Mouse (Mus musculus) heart, embryonic 11.5 days (tissue): ENCODE data around the gene Gpx2. TPM values are rescaled to one million over a fixed set of nuclear protein-coding genes. Genes with fewer than 3 reads are reported as not detected.

Experiments used
- ATAC-seq: fragments of 200-750 bp; cut with Nextera tagmentation; replicated peaks from 2 replicates; pipeline ENCODE4 v1.8.0; 2017; ENCODE audit warnings: moderate library complexity; ENCODE audit not compliant: insufficient number of reproducible peaks, low FRiP score, low TSS enrichment
- H3K27ac ChIP-seq: fragments of 300-500 bp; sonication (generic); 2 replicates; pipeline ENCODE4 v1.5.1; 2014; ENCODE audit warnings: mild to moderate bottlenecking, low read depth, low read length
- H3K27me3 ChIP-seq: fragments of 300-500 bp; sonication (generic); 2 replicates; pipeline ENCODE4 v1.6.1; 2014; ENCODE audit warnings: mild to moderate bottlenecking, low read length, mixed read lengths; ENCODE audit not compliant: control insufficient read depth, insufficient read depth
- H3K36me3 ChIP-seq: fragments of 300-500 bp; sonication (generic); 2 replicates; pipeline ENCODE4 v1.6.1; 2014; ENCODE audit warnings: mild to moderate bottlenecking, low read length, moderate library complexity, mixed read lengths; ENCODE audit not compliant: control insufficient read depth, insufficient read depth
- H3K4me1 ChIP-seq: fragments of 300-500 bp; sonication (generic); 2 replicates; pipeline ENCODE4 v1.6.1; 2014; ENCODE audit warnings: low read length; ENCODE audit not compliant: control insufficient read depth, insufficient read depth
- H3K4me2 ChIP-seq: fragments of 300-500 bp; sonication (generic); 2 replicates; pipeline ENCODE4 v1.6.1; 2014; ENCODE audit warnings: mild to moderate bottlenecking, moderate library complexity
- H3K4me3 ChIP-seq: fragments of 300-500 bp; sonication (generic); 2 replicates; pipeline ENCODE4 v1.5.1; 2014; ENCODE audit warnings: low read depth, low read length
- H3K9ac ChIP-seq: fragments of 300-500 bp; sonication (generic); 2 replicates; pipeline ENCODE4 v1.6.1; 2014; ENCODE audit warnings: mild to moderate bottlenecking, low read depth, low read length, moderate library complexity
- H3K9me3 ChIP-seq: fragments of 300-500 bp; sonication (generic); replicated peaks from 2 replicates; pipeline ENCODE4 v1.6.1; 2016; ENCODE audit warnings: low read length; ENCODE audit not compliant: control insufficient read depth
- WGBS: fragments of 180-500 bp; shearing (Covaris S2); extraction: QIAGEN DNeasy Blood & Tissue Kit; methylation state at CpG from one replicate; pipeline ENCODE4 v1.1.7; 2014; ENCODE audit not compliant: insufficient replicate concordance; 5-methylcytosine and 5-hydroxymethylcytosine counted together
- polyA plus RNA-seq: library from polyadenylated mRNA; unstranded; fragments of >200 nt; fragmentation: Nextera tagmentation; extraction: Ambion mirVana; gene quantifications from 2 replicates; pipeline ENCODE4 v1.2.1, GENCODE M21; 2014

Gene Gpx2
- polyA plus RNA-seq, 1 experiment from 2014 or later, result 0.36 TPM

GRCm38 (mm10) chr12:76813543-76813942 is 18.2 kb upstream of the Gpx2 start:
- Histone ChIP-seq H3K27ac (no peak overlapping the region), H3K9me3 (no peaks in the 10 kb centered on the region), H3K36me3 (no peaks in the 10 kb centered on the region), H3K4me3 (no peak overlapping the region), H3K4me1 (0 out of 2 replicates have a peak, but pooled peaks cover 2% of the 10 kb centered on the region), H3K27me3 (no peaks in the 10 kb centered on the region; the same call in 1 of the 2 replicates), H3K9ac (no peak overlapping the region), H3K4me2 (no peak overlapping the region)
- WGBS, result 46% methylated on average over 10 of the region's 10 CpGs
- ATAC-seq, result no peak

GRCm38 (mm10) chr12:76811006-76811405 is 15.7 kb upstream of the Gpx2 start:
- H3K9ac ChIP-seq, result no peak overlapping the region
- H3K27ac ChIP-seq, result no peak overlapping the region
- H3K4me1 ChIP-seq, result no peaks in the 10 kb centered on the region
- no peak overlapping the region for H3K4me2 ChIP-seq
- no peak overlapping the region for H3K4me3 ChIP-seq
- WGBS, result 65% methylated on average over 4 of the region's 4 CpGs
- no peak for ATAC-seq
- H3K9me3 ChIP-seq, result no peaks in the 10 kb centered on the region
- H3K36me3 ChIP-seq, result no peaks in the 10 kb centered on the region
- H3K27me3 ChIP-seq, result no peaks in the 10 kb centered on the region

- Histone ChIP-seq H3K9me3 (no peaks in the 10 kb centered on the region), H3K27me3 (no peaks in the 10 kb centered on the region), H3K27ac (no peak overlapping the region), H3K9ac (no peak overlapping the region), H3K4me2 (no peak overlapping the region), H3K36me3 (no peaks in the 10 kb centered on the region), H3K4me3 (no peak overlapping the region), H3K4me1 (no peaks in the 10 kb centered on the region)
- WGBS, result 83% methylated on average over 5 of the region's 5 CpGs
- no peak for ATAC-seq
Observed at GRCm38 (mm10) chr12:76810491-76810890, 15.1 kb upstream of the Gpx2 start.

GRCm38 (mm10) chr12:76807796-76808195 is 12.4 kb upstream of the Gpx2 start:
- H3K9me3 ChIP-seq, result no peaks in the 10 kb centered on the region
- no peak for ATAC-seq

GRCm38 (mm10) chr12:76805056-76805811 is 9.9 kb upstream of the Gpx2 start:
- H3K27me3 ChIP-seq, result no peaks in the 10 kb centered on the region
- no peak for ATAC-seq
- no peaks in the 10 kb centered on the region for H3K9me3 ChIP-seq
- H3K9ac ChIP-seq, result no peak overlapping the region
- peaks cover 7% of the 10 kb centered on the region; the same call in 1 of the 2 replicates for H3K4me1 ChIP-seq
- no peak overlapping the region for H3K4me3 ChIP-seq
- WGBS, result 83% methylated on average over 10 of the region's 10 CpGs
- no peaks in the 10 kb centered on the region for H3K36me3 ChIP-seq
- H3K4me2 ChIP-seq, result no peak overlapping the region
- H3K27ac ChIP-seq, result no peak overlapping the region

More at GRCm38 (mm10) chr12:76807796-76808195, 12.4 kb upstream of the Gpx2 start:
- Histone ChIP-seq H3K9ac (no peak overlapping the region), H3K4me3 (no peak overlapping the region), H3K4me2 (no peak overlapping the region), H3K4me1 (peaks cover 7% of the 10 kb centered on the region; the same call in 1 of the 2 replicates), H3K36me3 (no peaks in the 10 kb centered on the region), H3K27ac (no peak overlapping the region), H3K27me3 (no peaks in the 10 kb centered on the region)
- 67% methylated on average over 10 of the region's 10 CpGs for WGBS

- Histone ChIP-seq H3K27me3 (peaks cover 7% of the 10 kb centered on the region; the same call in 1 of the 2 replicates), H3K9ac (no peak overlapping the region), H3K4me3 (no peak overlapping the region), H3K36me3 (no peaks in the 10 kb centered on the region), H3K4me2 (no peak overlapping the region), H3K4me1 (peaks cover 7% of the 10 kb centered on the region; the same call in 1 of the 2 replicates), H3K9me3 (no peaks in the 10 kb centered on the region), H3K27ac (no peak overlapping the region)
- ATAC-seq, result no peak
- 48% methylated on average over 7 of the region's 7 CpGs for WGBS
Observed at GRCm38 (mm10) chr12:76803700-76804252, 8.4 kb upstream of the Gpx2 start.

GRCm38 (mm10) chr12:76803028-76803427 is 7.7 kb upstream of the Gpx2 start:
- no peaks in the 10 kb centered on the region for H3K9me3 ChIP-seq
- peaks cover 7% of the 10 kb centered on the region; the same call in 1 of the 2 replicates for H3K27me3 ChIP-seq
- H3K4me1 ChIP-seq, result peaks cover 7% of the 10 kb centered on the region; the same call in 1 of the 2 replicates
- no peak overlapping the region for H3K27ac ChIP-seq
- H3K4me3 ChIP-seq, result no peak overlapping the region
- WGBS, result 75% methylated on average over 10 of the region's 10 CpGs
- no peak for ATAC-seq
- no peak overlapping the region for H3K9ac ChIP-seq
- H3K4me2 ChIP-seq, result no peak overlapping the region
- no peaks in the 10 kb centered on the region for H3K36me3 ChIP-seq

- H3K27ac ChIP-seq, result no peak overlapping the region
- no peaks in the 10 kb centered on the region for H3K9me3 ChIP-seq
- H3K4me1 ChIP-seq, result peaks cover 3% of the 10 kb centered on the region; the same call in 1 of the 2 replicates
- H3K9ac ChIP-seq, result no peak overlapping the region
- no peak overlapping the region for H3K4me2 ChIP-seq
- no peaks in the 10 kb centered on the region for H3K36me3 ChIP-seq
- no peak for ATAC-seq
- peaks cover 7% of the 10 kb centered on the region; the same call in 1 of the 2 replicates for H3K27me3 ChIP-seq
- 69% methylated on average over 5 of the region's 5 CpGs for WGBS
- H3K4me3 ChIP-seq, result no peak overlapping the region
Observed at GRCm38 (mm10) chr12:76798008-76798720, 2.8 kb upstream of the Gpx2 start.
